Mouse (Mus musculus) neural tube, embryonic 14.5 days (tissue): ENCODE measurements at regions not wholly inside any gene's neighbourhood (a gene's known extent, or its start where the extent isn't known, plus 50 kb on each side); places are given as distances from the start of the nearest gene placed in this dataset.

ENCODE experiments used
- ATAC-seq: fragments of 200-750 bp; cut with Nextera tagmentation; 2 replicates; pipeline ENCODE4 v1.8.0; 2017; ENCODE audit warnings: low read depth, mild to moderate bottlenecking, moderate TSS enrichment, moderate library complexity
- H3K27ac ChIP-seq: fragments of 300-500 bp; sonication (generic); 2 replicates; pipeline ENCODE4 v1.5.1; 2014; ENCODE audit warnings: low read depth, mild to moderate bottlenecking, control low read depth, low read length, moderate library complexity, mixed read lengths
- H3K27me3 ChIP-seq: fragments of 300-500 bp; sonication (generic); 2 replicates; pipeline ENCODE4 v1.6.1; 2014; ENCODE audit warnings: low read length; ENCODE audit not compliant: control insufficient read depth, insufficient read depth
- H3K36me3 ChIP-seq: fragments of 300-500 bp; sonication (generic); 2 replicates; pipeline ENCODE4 v1.6.1; 2014; ENCODE audit warnings: low read length, mixed read lengths; ENCODE audit not compliant: control insufficient read depth, insufficient read depth
- H3K4me1 ChIP-seq: fragments of 300-500 bp; sonication (generic); 2 replicates; pipeline ENCODE4 v1.6.1; 2014; ENCODE audit warnings: low read length; ENCODE audit not compliant: control insufficient read depth, insufficient read depth
- H3K4me2 ChIP-seq: fragments of 300-500 bp; sonication (generic); 2 replicates; pipeline ENCODE4 v1.6.1; 2014; ENCODE audit warnings: mild to moderate bottlenecking, low read depth, low read length, control low read depth
- H3K4me3 ChIP-seq: fragments of 300-500 bp; sonication (generic); 2 replicates; pipeline ENCODE4 v1.5.1; 2014; ENCODE audit warnings: low read depth, low read length, control low read depth, mixed read lengths
- H3K9ac ChIP-seq: fragments of 300-500 bp; sonication (generic); replicated peaks from 2 replicates; pipeline ENCODE4 v1.6.1; 2014; ENCODE audit warnings: low read depth, mild to moderate bottlenecking, control low read depth, low read length, mixed read lengths
- H3K9me3 ChIP-seq: fragments of 300-500 bp; sonication (generic); 2 replicates; pipeline ENCODE4 v1.6.1; 2016; ENCODE audit warnings: low read length; ENCODE audit not compliant: control insufficient read depth
- whole genome bisulfite sequencing: fragments of 180-500 bp; shearing (Covaris S2); extraction: QIAGEN DNeasy Blood & Tissue Kit; methylation state at CpG from one replicate; pipeline ENCODE4 v1.1.7; 2014; 5-methylcytosine and 5-hydroxymethylcytosine counted together

GRCm38 (mm10) chr8:90725188-90725587 is 92.0 kb downstream of the Gm19935 start:
- no peak overlapping the region for H3K4me2 ChIP-seq
- WGBS, result 93% methylated on average over 5 of the region's 5 CpGs
- H3K36me3 ChIP-seq, result no peaks in the 10 kb centered on the region
- no peak overlapping the region for H3K9ac ChIP-seq
- no peak overlapping the region for H3K27ac ChIP-seq
- no peak overlapping the region for H3K4me3 ChIP-seq
- no peaks in the 10 kb centered on the region for H3K4me1 ChIP-seq
- no peaks in the 10 kb centered on the region for H3K9me3 ChIP-seq
- H3K27me3 ChIP-seq, result no peaks in the 10 kb centered on the region
- no peak for ATAC-seq

- H3K4me3 ChIP-seq, result no peak overlapping the region
- 31% methylated on average over 3 of the region's 3 CpGs for WGBS
- no peak for ATAC-seq
Observed at GRCm38 (mm10) chr8:90716436-90716835, 100.8 kb downstream of the Gm19935 start.

GRCm38 (mm10) chr8:90708524-90708923 is 108.7 kb downstream of the Gm19935 start:
- Histone ChIP-seq H3K4me3 (no peak overlapping the region), H3K27ac (no peak overlapping the region), H3K9me3 (no peaks in the 10 kb centered on the region), H3K36me3 (no peaks in the 10 kb centered on the region), H3K4me2 (0 out of 2 replicates have a peak overlapping the region, but pooled peaks have one; percentile 2), H3K4me1 (no peaks in the 10 kb centered on the region), H3K9ac (no peak overlapping the region), H3K27me3 (no peaks in the 10 kb centered on the region)
- peak; percentile 46 for ATAC-seq
- WGBS, result 9% methylated on average over 5 of the region's 5 CpGs

More at GRCm38 (mm10) chr8:90716436-90716835, 100.8 kb downstream of the Gm19935 start:
- no peaks in the 10 kb centered on the region for H3K36me3 ChIP-seq
- H3K9ac ChIP-seq, result no peak overlapping the region
- H3K27me3 ChIP-seq, result no peaks in the 10 kb centered on the region
- no peaks in the 10 kb centered on the region for H3K4me1 ChIP-seq
- no peak overlapping the region for H3K4me2 ChIP-seq
- no peak overlapping the region for H3K27ac ChIP-seq
- no peaks in the 10 kb centered on the region for H3K9me3 ChIP-seq

GRCm38 (mm10) chr8:90692516-90692915 is 124.7 kb downstream of the Gm19935 start:
- Histone ChIP-seq H3K4me1 (no peaks in the 10 kb centered on the region), H3K27ac (no peak overlapping the region), H3K27me3 (no peaks in the 10 kb centered on the region), H3K4me2 (no peak overlapping the region), H3K9ac (no peak overlapping the region), H3K36me3 (no peaks in the 10 kb centered on the region), H3K4me3 (no peak overlapping the region), H3K9me3 (no peaks in the 10 kb centered on the region)
- WGBS, result 94% methylated on average over 3 of the region's 3 CpGs
- ATAC-seq, result no peak

- ATAC-seq, result no peak
- Histone ChIP-seq H3K9me3 (no peaks in the 10 kb centered on the region), H3K4me2 (no peak overlapping the region), H3K4me1 (no peaks in the 10 kb centered on the region), H3K27me3 (no peaks in the 10 kb centered on the region), H3K27ac (no peak overlapping the region), H3K4me3 (no peak overlapping the region), H3K9ac (no peak overlapping the region), H3K36me3 (no peaks in the 10 kb centered on the region)
- 81% methylated on average over 2 of the region's 2 CpGs for WGBS
Observed at GRCm38 (mm10) chr8:90685076-90685475, 132.1 kb downstream of the Gm19935 start.

- Histone ChIP-seq H3K27ac (peak overlapping the region; percentile 81; the same call in 1 of the 2 replicates), H3K27me3 (no peaks in the 10 kb centered on the region), H3K4me3 (no peak overlapping the region), H3K9me3 (no peaks in the 10 kb centered on the region), H3K4me1 (no peaks in the 10 kb centered on the region; the same call in 1 of the 2 replicates), H3K9ac (no peak overlapping the region; the same call in 1 of the 2 replicates), H3K4me2 (peak overlapping the region; percentile 1; the same call in 1 of the 2 replicates), H3K36me3 (no peaks in the 10 kb centered on the region)
- under 1% methylated on average over 14 of the region's 14 CpGs for WGBS
- peak; percentile 71; the same call in 1 of the 2 replicates for ATAC-seq
Observed at GRCm38 (mm10) chr8:90670471-90671057, 146.6 kb downstream of the Gm19935 start.

GRCm38 (mm10) chr8:90669396-90669795 is 147.8 kb downstream of the Gm19935 start:
- no peaks in the 10 kb centered on the region for H3K9me3 ChIP-seq
- H3K36me3 ChIP-seq, result no peaks in the 10 kb centered on the region
- H3K4me1 ChIP-seq, result no peaks in the 10 kb centered on the region; the same call in 1 of the 2 replicates
- no peak overlapping the region for H3K9ac ChIP-seq
- H3K4me3 ChIP-seq, result no peak overlapping the region
- no peak overlapping the region for H3K4me2 ChIP-seq
- H3K27ac ChIP-seq, result peak overlapping the region; percentile 64; the same call in 1 of the 2 replicates
- no peaks in the 10 kb centered on the region for H3K27me3 ChIP-seq
- peak; percentile 60; the same call in 1 of the 2 replicates for ATAC-seq
- 9% methylated on average over 9 of the region's 9 CpGs for WGBS

GRCm38 (mm10) chr8:90659066-90659465 is 158.1 kb downstream of the Gm19935 start:
- peak; percentile 56; the same call in 1 of the 2 replicates for ATAC-seq
- Histone ChIP-seq H3K27ac (no peak overlapping the region), H3K4me3 (no peak overlapping the region), H3K4me1 (peaks cover 9% of the 10 kb centered on the region), H3K9ac (no peak overlapping the region), H3K36me3 (no peaks in the 10 kb centered on the region), H3K4me2 (no peak overlapping the region), H3K27me3 (no peaks in the 10 kb centered on the region), H3K9me3 (no peaks in the 10 kb centered on the region; the same call in 1 of the 2 replicates)
- whole genome bisulfite sequencing, result 18% methylated on average over 3 of the region's 3 CpGs

GRCm38 (mm10) chr8:90657641-90658051 is 159.5 kb downstream of the Gm19935 start:
- Histone ChIP-seq H3K4me2 (no peak overlapping the region), H3K4me3 (no peak overlapping the region), H3K27ac (peak overlapping the region; percentile 3; the same call in 1 of the 2 replicates), H3K4me1 (peaks cover 9% of the 10 kb centered on the region), H3K27me3 (no peaks in the 10 kb centered on the region), H3K9me3 (no peaks in the 10 kb centered on the region; the same call in 1 of the 2 replicates), H3K36me3 (no peaks in the 10 kb centered on the region), H3K9ac (no peak overlapping the region)
- ATAC-seq, result peak; percentile 46; the same call in 1 of the 2 replicates
- 15% methylated on average over 7 of the region's 7 CpGs for WGBS
